Mouse (Mus musculus) kidney, embryonic 15.5 days (tissue): ENCODE results near the gene Emc8. TPM values are rescaled to one million over a fixed set of nuclear protein-coding genes. Genes with fewer than 3 reads are reported as not detected.

Source experiments
- ATAC-seq: fragments of 200-750 bp; cut with Nextera tagmentation; replicated peaks from 2 replicates; pipeline ENCODE4 v1.8.0; 2017; ENCODE audit warnings: moderate TSS enrichment; ENCODE audit not compliant: low FRiP score
- H3K27ac ChIP-seq: fragments of 300-500 bp; sonication (generic); 2 replicates; pipeline ENCODE4 v1.5.1; 2015; ENCODE audit warnings: mild to moderate bottlenecking, inconsistent platforms
- H3K27me3 ChIP-seq: fragments of 300-500 bp; sonication (generic); 2 replicates; pipeline ENCODE4 v1.6.1; 2015; ENCODE audit warnings: inconsistent platforms
- H3K36me3 ChIP-seq: fragments of 300-500 bp; sonication (generic); 2 replicates; pipeline ENCODE4 v1.6.1; 2015; ENCODE audit warnings: inconsistent platforms
- H3K4me1 ChIP-seq: fragments of 300-500 bp; sonication (generic); 2 replicates; pipeline ENCODE4 v1.6.1; 2015; ENCODE audit warnings: inconsistent platforms
- H3K4me2 ChIP-seq: fragments of 300-500 bp; sonication (generic); 2 replicates; pipeline ENCODE4 v1.6.1; 2015; ENCODE audit warnings: moderate library complexity, mild to moderate bottlenecking, inconsistent platforms
- H3K4me3 ChIP-seq: fragments of 300-500 bp; sonication (generic); replicated peaks from 2 replicates; pipeline ENCODE4 v1.5.1; 2015; ENCODE audit warnings: mild to moderate bottlenecking, inconsistent platforms
- H3K9ac ChIP-seq: fragments of 300-500 bp; sonication (generic); 2 replicates; pipeline ENCODE4 v1.6.1; 2015; ENCODE audit warnings: mild to moderate bottlenecking, inconsistent platforms
- H3K9me3 ChIP-seq: fragments of 300-500 bp; sonication (generic); replicated peaks from 2 replicates; pipeline ENCODE4 v1.6.1; 2016; ENCODE audit warnings: inconsistent platforms
- WGBS: fragments of 180-500 bp; shearing (Covaris S2); methylation state at CpG from one replicate; pipeline ENCODE4 v1.1.7; 2015; ENCODE audit warnings: mixed read lengths; 5-methylcytosine and 5-hydroxymethylcytosine counted together
- polyA plus RNA-seq: library from polyadenylated mRNA; unstranded; fragments of >200 nt; fragmentation: Nextera tagmentation; extraction: Ambion mirVana; gene quantifications from 2 replicates; pipeline ENCODE4 v1.2.1, GENCODE M21; 2015

Gene Emc8
- polyA plus RNA-seq, result 250 and 266 TPM in 2 replicates

- no peaks in the 10 kb centered on the region for H3K9me3 ChIP-seq
- WGBS, result under 1% methylated on average over 51 of the region's 51 CpGs
- peaks cover 38% of the 10 kb centered on the region for H3K36me3 ChIP-seq
- peak; percentile 59; the same call in 1 of the 2 replicates for ATAC-seq
- peak within 1 kb of the TSS; percentile 94 for H3K4me3 ChIP-seq
- peak within 1 kb of the TSS; percentile 90 for H3K27ac ChIP-seq
- H3K4me1 ChIP-seq, result peaks cover 60% of the 10 kb centered on the region
- no peaks in the 10 kb centered on the region for H3K27me3 ChIP-seq
- H3K9ac ChIP-seq, result peak within 1 kb of the TSS; percentile 100
- peak within 1 kb of the TSS; percentile 84 for H3K4me2 ChIP-seq
Observed at GRCm38 (mm10) chr8:120668374-120668905, at the start of gene Emc8. Gene Emc8 (minus strand): TSS chr8:120668573.

- no peak for ATAC-seq
- H3K9ac ChIP-seq, result no peak overlapping the region
- H3K4me3 ChIP-seq, result no peak overlapping the region
- peak overlapping the region; percentile 47; the same call in 1 of the 2 replicates for H3K27ac ChIP-seq
- WGBS, result 74% methylated on average over 15 of the region's 15 CpGs
- H3K9me3 ChIP-seq, result no peaks in the 10 kb centered on the region
- peaks cover 17% of the 10 kb centered on the region for H3K4me1 ChIP-seq
- H3K36me3 ChIP-seq, result no peaks in the 10 kb centered on the region
- no peak overlapping the region for H3K4me2 ChIP-seq
- H3K27me3 ChIP-seq, result 0 out of 2 replicates have a peak, but pooled peaks cover 4% of the 10 kb centered on the region
Observed at GRCm38 (mm10) chr8:120715996-120716680, 47.8 kb upstream of the Emc8 start.

GRCm38 (mm10) chr8:120715200-120715599 lies 46.8 kb upstream of the Emc8 start:
- Histone ChIP-seq H3K4me2 (no peak overlapping the region), H3K9me3 (no peaks in the 10 kb centered on the region), H3K27ac (peak overlapping the region; percentile 47), H3K4me3 (no peak overlapping the region), H3K4me1 (peaks cover 17% of the 10 kb centered on the region), H3K27me3 (no peaks in the 10 kb centered on the region), H3K9ac (no peak overlapping the region), H3K36me3 (no peaks in the 10 kb centered on the region)
- no peak for ATAC-seq
- WGBS, result 58% methylated on average over 6 of the region's 6 CpGs

GRCm38 (mm10) chr8:120709176-120709575 lies 40.8 kb upstream of the Emc8 start:
- Histone ChIP-seq H3K4me2 (no peak overlapping the region), H3K9me3 (no peaks in the 10 kb centered on the region), H3K4me3 (no peak overlapping the region), H3K36me3 (no peaks in the 10 kb centered on the region), H3K27ac (no peak overlapping the region), H3K27me3 (peaks cover 4% of the 10 kb centered on the region; the same call in 1 of the 2 replicates), H3K9ac (no peak overlapping the region), H3K4me1 (peaks cover 5% of the 10 kb centered on the region)
- WGBS, result 72% methylated on average over 10 of the region's 10 CpGs
- ATAC-seq, result no peak

- Histone ChIP-seq H3K9me3 (no peaks in the 10 kb centered on the region), H3K9ac (no peak overlapping the region), H3K36me3 (no peaks in the 10 kb centered on the region), H3K27ac (no peak overlapping the region), H3K27me3 (peaks cover 17% of the 10 kb centered on the region; the same call in 1 of the 2 replicates), H3K4me1 (peaks cover 7% of the 10 kb centered on the region), H3K4me3 (no peak overlapping the region), H3K4me2 (no peak overlapping the region)
- WGBS, result 79% methylated on average over 3 of the region's 3 CpGs
- ATAC-seq, result no peak
Observed at GRCm38 (mm10) chr8:120706193-120706592, 37.8 kb upstream of the Emc8 start.

- 67% methylated on average over 15 of the region's 15 CpGs for WGBS
- Histone ChIP-seq H3K36me3 (no peaks in the 10 kb centered on the region), H3K4me1 (peaks cover 8% of the 10 kb centered on the region), H3K27me3 (peaks cover 17% of the 10 kb centered on the region; the same call in 1 of the 2 replicates), H3K4me3 (no peak overlapping the region), H3K4me2 (no peak overlapping the region), H3K9ac (no peak overlapping the region), H3K27ac (no peak overlapping the region), H3K9me3 (no peaks in the 10 kb centered on the region)
- ATAC-seq, result no peak
Observed at GRCm38 (mm10) chr8:120705163-120705562, 36.8 kb upstream of the Emc8 start.

- Histone ChIP-seq H3K4me3 (no peak overlapping the region), H3K27me3 (peaks cover 17% of the 10 kb centered on the region; the same call in 1 of the 2 replicates), H3K4me2 (no peak overlapping the region), H3K36me3 (no peaks in the 10 kb centered on the region), H3K27ac (no peak overlapping the region), H3K9ac (no peak overlapping the region), H3K4me1 (peaks cover 13% of the 10 kb centered on the region), H3K9me3 (no peaks in the 10 kb centered on the region)
- WGBS, result 28% methylated on average over 9 of the region's 9 CpGs
- no peak for ATAC-seq
Observed at GRCm38 (mm10) chr8:120704203-120704602, 35.8 kb upstream of the Emc8 start.

- no peak overlapping the region for H3K9ac ChIP-seq
- 48% methylated on average over 19 of the region's 19 CpGs for WGBS
- peaks cover 25% of the 10 kb centered on the region for H3K4me1 ChIP-seq
- H3K27ac ChIP-seq, result no peak overlapping the region
- H3K27me3 ChIP-seq, result peaks cover 17% of the 10 kb centered on the region; the same call in 1 of the 2 replicates
- no peak overlapping the region for H3K4me2 ChIP-seq
- no peak for ATAC-seq
- H3K9me3 ChIP-seq, result no peaks in the 10 kb centered on the region
- H3K4me3 ChIP-seq, result no peak overlapping the region
- H3K36me3 ChIP-seq, result no peaks in the 10 kb centered on the region
Observed at GRCm38 (mm10) chr8:120701758-120702465, 33.5 kb upstream of the Emc8 start.

GRCm38 (mm10) chr8:120700053-120700452 lies 31.7 kb upstream of the Emc8 start:
- Histone ChIP-seq H3K9me3 (no peaks in the 10 kb centered on the region), H3K27me3 (peaks cover 19% of the 10 kb centered on the region; the same call in 1 of the 2 replicates), H3K4me1 (peaks cover 40% of the 10 kb centered on the region), H3K4me3 (no peak overlapping the region), H3K4me2 (no peak overlapping the region), H3K9ac (no peak overlapping the region), H3K27ac (peak overlapping the region; percentile 37; the same call in 1 of the 2 replicates), H3K36me3 (no peaks in the 10 kb centered on the region)
- ATAC-seq, result no peak
- 82% methylated on average over 4 of the region's 4 CpGs for WGBS

GRCm38 (mm10) chr8:120699565-120699964 lies 31.2 kb upstream of the Emc8 start:
- peaks cover 42% of the 10 kb centered on the region for H3K4me1 ChIP-seq

GRCm38 (mm10) chr8:120699079-120699478 lies 30.7 kb upstream of the Emc8 start:
- peaks cover 19% of the 10 kb centered on the region; the same call in 1 of the 2 replicates for H3K27me3 ChIP-seq
- H3K4me1 ChIP-seq, result peaks cover 43% of the 10 kb centered on the region
- no peak overlapping the region for H3K9ac ChIP-seq
- ATAC-seq, result no peak
- no peaks in the 10 kb centered on the region for H3K9me3 ChIP-seq
- no peak overlapping the region for H3K4me3 ChIP-seq
- H3K36me3 ChIP-seq, result no peaks in the 10 kb centered on the region
- H3K4me2 ChIP-seq, result no peak overlapping the region
- 60% methylated on average over 6 of the region's 6 CpGs for WGBS
- H3K27ac ChIP-seq, result peak overlapping the region; percentile 66

More at GRCm38 (mm10) chr8:120699565-120699964, 31.2 kb upstream of the Emc8 start:
- peak overlapping the region; percentile 37; the same call in 1 of the 2 replicates for H3K27ac ChIP-seq
- peaks cover 22% of the 10 kb centered on the region; the same call in 1 of the 2 replicates for H3K27me3 ChIP-seq
- 70% methylated on average over 2 of the region's 2 CpGs for WGBS
- ATAC-seq, result no peak
- no peaks in the 10 kb centered on the region for H3K36me3 ChIP-seq
- no peak overlapping the region for H3K4me3 ChIP-seq
- no peak overlapping the region for H3K9ac ChIP-seq
- no peak overlapping the region for H3K4me2 ChIP-seq
- no peaks in the 10 kb centered on the region for H3K9me3 ChIP-seq

GRCm38 (mm10) chr8:120698426-120698825 lies 30.1 kb upstream of the Emc8 start:
- no peak overlapping the region for H3K4me2 ChIP-seq
- H3K4me1 ChIP-seq, result peaks cover 47% of the 10 kb centered on the region
- peak overlapping the region; percentile 66 for H3K27ac ChIP-seq
- no peak overlapping the region for H3K4me3 ChIP-seq
- ATAC-seq, result no peak
- no peaks in the 10 kb centered on the region for H3K36me3 ChIP-seq
- no peaks in the 10 kb centered on the region for H3K9me3 ChIP-seq
- WGBS, result 78% methylated on average over 7 of the region's 7 CpGs
- no peak overlapping the region for H3K9ac ChIP-seq
- H3K27me3 ChIP-seq, result 0 out of 2 replicates have a peak, but pooled peaks cover 15% of the 10 kb centered on the region
